Mouse (Mus musculus): ENCODE measurements around the gene Armh3.

GRCm38 (mm10) chr19:45844209-45844608 lies 154.1 kb downstream of the Armh3 start:
- TF ChIP-seq POLR2A (IDR thresholded peaks at IDR 0.05; ENCODE audit: low read depth, low read length): no peak
- no peak for TF ChIP-seq CTCF (IDR thresholded peaks at IDR 0.05; ENCODE audit: borderline replicate concordance, insufficient read depth, low read length)
